Mouse (Mus musculus) midbrain, embryonic 12.5 days (tissue): Measurements from ENCODE around the gene Tax1bp3. TPM values are rescaled to one million over a fixed set of nuclear protein-coding genes. Genes with fewer than 3 reads are reported as not detected.

Source experiments
- polyA plus RNA-seq: library from polyadenylated mRNA; unstranded; fragments of >200 nt; fragmentation: Nextera tagmentation; extraction: Ambion mirVana; gene quantifications from 2 replicates; pipeline ENCODE4 v1.2.1, GENCODE M21; 2016

The Tax1bp3 gene
- polyA plus RNA-seq, 1 experiment from 2014 or later = 182 TPM

Other genes starting within 250 kb of the Tax1bp3 start
- gene Atp2a3, start 215.9 kb upstream of the Tax1bp3 start, polyA plus RNA-seq = 0.64 and 1.2 TPM in 2 replicates
- gene P2rx1, start 178.0 kb upstream of the Tax1bp3 start, polyA plus RNA-seq = 0.64 and 0.88 TPM in 2 replicates
- 10.2 and 11.6 TPM in 2 replicates for gene Camkk1, start 158.1 kb upstream of the Tax1bp3 start, polyA plus RNA-seq
- 14.6 and 15.3 TPM in 2 replicates for gene Ncbp3, start 129.3 kb upstream of the Tax1bp3 start, polyA plus RNA-seq
- 0.39 and 0.42 TPM in 2 replicates for gene Itgae, start 86.5 kb upstream of the Tax1bp3 start, polyA plus RNA-seq
- gene Haspin, start 38.8 kb upstream of the Tax1bp3 start, polyA plus RNA-seq = 15.5 TPM in 2 replicates
- gene P2rx5, start 16.7 kb upstream of the Tax1bp3 start, polyA plus RNA-seq = 0.09 and 0.12 TPM in 2 replicates
- 119 and 123 TPM in 2 replicates for gene Emc6, start within 50 bp of the Tax1bp3 start, polyA plus RNA-seq
- gene Ctns, start 22.0 kb downstream of the Tax1bp3 start, polyA plus RNA-seq = 20.6 and 23.1 TPM in 2 replicates
- gene Shpk, start 22.4 kb downstream of the Tax1bp3 start, polyA plus RNA-seq = 1.4 and 1.5 TPM in 2 replicates
- not detected in 2 replicates for gene Trpv1, start 57.2 kb downstream of the Tax1bp3 start, polyA plus RNA-seq
- gene Trpv3, start 90.3 kb downstream of the Tax1bp3 start, polyA plus RNA-seq = 0.05 TPM in 1 of 2 replicates, not detected in the other
- gene Aspa, start 152.5 kb downstream of the Tax1bp3 start, polyA plus RNA-seq = 0.28 TPM in 1 of 2 replicates, not detected in the other
- not detected in 2 replicates for gene Gm49340, start 152.7 kb downstream of the Tax1bp3 start, polyA plus RNA-seq
- gene Spata22, start 152.7 kb downstream of the Tax1bp3 start, polyA plus RNA-seq = not detected in 2 replicates
- not detected in 2 replicates for gene Olfr20, start 173.7 kb downstream of the Tax1bp3 start, polyA plus RNA-seq
- not detected in 2 replicates for gene Olfr376, start 194.2 kb downstream of the Tax1bp3 start, polyA plus RNA-seq
- gene Olfr1, start 222.5 kb downstream of the Tax1bp3 start, polyA plus RNA-seq = not detected in 2 replicates